Mouse (Mus musculus): Measurements from ENCODE around the gene Stard10.
A peak's percentile ranks its signal among the peaks of the same experiment; 100 is the strongest.

The Stard10 gene

GRCm38 (mm10) chr7:101306841-101307240 lies 10.0 kb upstream of the Stard10 start:
- no peak for DNase-seq

DNA sequence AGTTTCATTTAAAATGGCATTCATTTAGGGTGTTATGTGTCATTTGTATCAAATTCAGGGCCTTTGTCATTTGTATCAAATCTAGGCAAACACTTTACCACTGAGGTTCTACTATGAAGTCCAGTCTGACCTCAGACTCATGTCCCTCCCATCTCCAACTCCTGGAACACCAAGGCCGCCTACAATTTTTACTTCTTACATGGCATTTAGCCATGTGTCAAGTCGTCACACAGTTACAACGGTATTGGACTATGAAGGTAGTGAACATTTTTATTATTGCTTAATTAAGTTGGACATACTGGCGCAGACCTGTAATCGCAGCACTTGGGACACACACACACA lies 6.9 kb upstream of the Stard10 start:
- no peak for DNase-seq

GRCm38 (mm10) chr7:101310327-101311028 lies 6.4 kb upstream of the Stard10 start:
- peak; percentile 94 to 96 for DNase-seq

DNA sequence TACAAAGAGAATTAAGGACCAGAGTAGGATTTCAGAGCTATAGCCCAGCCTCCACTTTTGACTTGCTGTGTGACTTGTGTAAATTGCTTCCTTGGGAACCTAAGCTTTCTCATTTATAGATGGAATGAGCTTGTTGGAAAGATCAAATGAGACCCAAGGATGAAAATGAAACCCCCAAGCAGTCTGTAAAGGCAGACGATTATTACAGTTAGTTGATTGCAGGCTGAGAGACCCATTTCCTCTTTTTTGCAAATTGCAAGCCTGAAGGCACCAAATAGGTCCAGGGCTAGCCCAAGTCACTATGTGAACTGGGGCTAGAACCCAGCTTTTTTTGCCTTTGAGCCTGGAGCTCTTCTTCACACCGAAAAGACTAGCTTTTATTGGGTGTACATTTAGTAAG lies 5.8 kb upstream of the Stard10 start:
- no peak for DNase-seq

GRCm38 (mm10) chr7:101313033-101313432 lies 3.9 kb upstream of the Stard10 start:
- no peak for DNase-seq

DNA sequence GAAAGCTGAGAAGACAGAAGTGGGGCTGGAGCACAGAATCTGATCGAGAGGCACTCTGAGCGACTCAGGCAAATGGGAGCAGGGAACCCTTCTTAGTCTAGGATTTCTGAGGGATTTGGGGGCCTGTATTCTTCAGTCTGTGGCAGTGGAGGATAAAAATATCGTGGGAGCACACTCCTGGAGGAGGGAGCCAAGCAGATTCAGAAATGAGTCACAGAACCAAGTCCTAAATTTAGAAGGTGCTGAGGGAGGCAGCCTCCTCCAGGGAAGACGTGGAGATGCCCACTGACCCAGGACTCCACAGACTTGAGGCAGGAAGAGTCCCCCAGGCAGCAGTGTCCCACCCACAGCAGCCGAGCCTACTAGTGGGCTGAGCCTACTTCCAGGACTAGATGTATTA lies 2.5 kb upstream of the Stard10 start:
- DNase-seq, result no peak

DNA sequence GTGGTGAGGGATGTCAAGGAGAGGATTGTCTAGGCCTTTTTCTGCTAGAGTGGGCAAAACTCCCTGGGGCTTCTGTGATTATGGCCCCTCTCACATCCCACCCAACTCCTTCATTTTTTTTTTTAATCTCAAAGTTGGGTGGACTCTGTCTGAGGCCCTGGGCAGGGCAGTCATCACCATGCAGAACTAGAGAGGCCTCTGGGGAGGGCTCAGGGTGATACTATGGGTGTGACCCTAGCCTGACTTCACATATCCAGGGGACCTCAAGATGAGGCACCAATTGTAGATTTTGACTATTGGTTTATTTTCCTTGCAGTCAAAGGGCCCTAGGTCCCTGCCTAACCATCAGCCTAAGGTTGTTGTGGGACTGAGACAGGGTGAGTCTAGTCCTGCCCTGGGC lies 1.2 kb upstream of the Stard10 start:
- DNase-seq, result no peak

DNA sequence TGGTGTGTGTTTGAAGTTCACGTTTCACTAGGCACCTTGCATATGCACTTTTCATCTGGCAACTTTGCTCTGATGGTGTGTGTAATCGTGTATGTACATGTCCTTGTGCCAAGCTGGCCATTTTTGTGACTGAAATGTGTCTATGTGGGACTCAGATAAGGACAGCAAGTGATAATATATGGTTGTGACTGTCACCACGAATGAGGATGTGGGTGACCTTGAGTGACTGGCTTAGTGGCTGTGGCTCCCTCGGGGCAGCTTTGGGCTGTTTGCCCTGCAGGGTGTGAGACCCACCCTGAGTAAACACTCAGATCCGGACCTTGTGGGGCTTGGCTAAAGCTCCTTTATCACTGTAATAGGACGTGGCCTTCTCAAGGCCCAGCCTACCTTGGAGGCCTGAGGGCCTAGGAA lies 290 bp upstream of the Stard10 start:
- DNase-seq, result no peak

DNA sequence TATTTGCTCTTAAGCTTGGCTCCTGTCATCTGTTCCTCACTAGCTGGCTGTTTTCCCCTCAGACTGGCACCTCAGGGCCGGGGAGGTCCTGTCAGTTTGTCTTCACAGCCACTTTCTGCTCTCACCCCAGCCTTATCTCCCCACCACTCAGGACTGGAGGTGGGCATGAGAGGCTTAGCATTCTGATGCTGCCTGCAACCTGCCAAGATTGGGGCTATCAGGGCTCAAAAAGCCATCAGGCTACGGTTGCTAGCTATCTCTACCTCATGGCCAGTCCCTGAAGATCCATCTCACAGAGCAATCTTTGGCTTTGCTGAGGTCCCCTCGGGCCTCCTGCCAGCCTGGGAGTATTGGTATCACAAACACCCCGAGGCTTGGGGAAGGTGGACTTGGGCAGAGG lies 2.0 kb downstream of the Stard10 start:
- no peak for DNase-seq

DNA sequence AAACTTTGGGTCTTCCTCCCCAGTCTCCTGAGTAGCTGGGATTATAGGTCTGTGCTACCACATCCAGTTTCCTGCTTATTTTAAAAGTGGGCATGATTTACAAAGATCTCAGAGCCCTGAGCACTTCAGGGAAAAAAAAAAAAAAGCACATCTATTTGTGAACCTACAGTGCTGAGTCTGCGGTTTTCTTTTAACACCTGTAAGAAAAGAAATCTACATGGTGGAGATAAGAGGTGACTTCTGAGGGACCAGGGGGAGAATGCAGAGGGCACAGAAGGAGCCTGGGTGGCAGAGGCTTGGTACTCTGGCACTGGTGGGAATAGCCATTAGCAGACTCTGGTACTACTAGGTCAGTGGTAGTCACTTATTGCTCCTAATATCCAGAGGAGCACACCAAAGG lies 2.9 kb downstream of the Stard10 start:
- no peak for DNase-seq

DNA sequence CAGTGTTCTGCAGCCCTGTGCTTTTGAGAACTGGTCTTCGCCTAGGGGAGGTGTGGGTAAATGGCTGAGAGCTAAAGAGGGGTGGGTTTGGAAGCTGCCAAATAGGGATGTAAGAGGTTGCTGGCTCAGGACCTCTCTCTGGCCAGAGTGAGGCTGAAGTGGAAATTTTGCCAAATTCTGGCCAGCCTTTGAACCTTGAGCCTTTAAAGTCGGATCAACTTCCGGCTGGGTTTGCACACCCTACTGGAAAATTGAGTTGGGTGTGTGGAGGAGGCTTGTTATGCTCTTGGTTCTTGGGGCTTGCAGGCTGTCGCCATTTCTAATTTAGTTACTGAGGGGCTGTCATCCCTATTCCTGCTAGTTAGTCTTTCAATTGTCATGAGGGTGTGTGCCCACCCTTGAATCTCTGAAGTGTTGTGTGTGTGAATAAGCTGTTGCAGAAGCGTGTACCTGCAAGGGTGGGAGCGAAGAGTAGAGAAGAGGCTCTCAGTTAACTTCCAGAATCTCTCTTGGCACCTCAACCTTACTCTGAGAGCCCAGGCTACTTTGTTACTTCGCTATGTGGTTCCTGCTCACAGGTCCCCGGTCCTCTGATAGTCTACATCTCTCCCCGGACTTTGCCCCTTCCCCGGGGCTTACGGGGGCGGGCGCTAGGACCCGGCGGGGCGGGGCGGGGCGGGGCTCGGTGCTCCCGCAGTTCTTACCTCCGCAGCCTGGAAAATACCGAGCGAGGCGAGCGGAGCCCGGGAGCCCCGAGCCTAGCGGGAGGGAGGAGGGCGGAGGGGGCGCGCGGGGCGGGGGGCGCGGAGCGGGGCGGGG lies 3.7 kb downstream of the Stard10 start:
- no peak for DNase-seq

GRCm38 (mm10) chr7:101321218-101321827 lies 4.4 kb downstream of the Stard10 start:
- DNase-seq, result peak in 1 of 2 experiments; percentile 43

GRCm38 (mm10) chr7:101323141-101323594 lies 6.3 kb downstream of the Stard10 start:
- DNase-seq, result no peak

DNA sequence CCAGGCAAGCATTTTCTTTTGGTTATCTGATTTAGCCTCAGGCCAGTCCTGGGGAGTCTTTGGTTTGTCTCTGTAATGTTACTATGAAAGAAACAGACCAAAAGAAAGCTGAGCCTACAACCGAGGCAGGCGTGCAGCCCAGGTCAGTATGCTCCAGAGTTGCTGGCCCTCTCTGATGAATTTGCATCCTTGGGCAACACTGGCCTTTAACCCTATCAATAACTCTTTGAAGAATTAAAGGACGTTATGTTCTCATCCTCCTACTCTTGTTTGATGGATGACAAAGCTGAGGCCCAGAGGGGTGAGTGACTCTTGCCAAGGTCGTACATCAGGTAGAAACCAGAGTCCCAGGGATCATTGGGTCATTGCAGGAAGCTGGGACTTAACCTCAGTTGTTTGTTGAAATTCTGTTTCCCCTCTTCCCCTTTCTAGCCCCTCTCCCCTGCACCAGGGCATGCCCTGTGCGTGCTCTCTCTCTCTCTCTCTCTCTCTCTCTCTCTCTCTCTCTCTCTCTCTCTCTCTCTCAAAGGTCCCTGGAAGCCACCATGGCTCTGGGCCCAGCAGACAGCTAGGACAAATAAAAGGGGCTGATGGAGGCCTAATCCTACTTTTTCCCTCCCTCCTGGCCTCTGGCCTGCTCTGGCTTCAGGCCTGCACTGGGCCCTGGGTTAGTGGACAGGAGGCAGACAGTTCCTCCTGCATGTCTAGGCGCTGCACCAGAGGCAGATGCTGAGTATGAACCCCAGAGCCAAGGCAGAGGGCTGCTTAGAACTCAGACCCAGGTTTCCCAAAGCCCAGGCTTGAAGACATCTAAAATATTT lies 7.5 kb downstream of the Stard10 start:
- DNase-seq, result no peak

GRCm38 (mm10) chr7:101326006-101326405 lies 9.1 kb downstream of the Stard10 start:
- no peak for DNase-seq

DNA sequence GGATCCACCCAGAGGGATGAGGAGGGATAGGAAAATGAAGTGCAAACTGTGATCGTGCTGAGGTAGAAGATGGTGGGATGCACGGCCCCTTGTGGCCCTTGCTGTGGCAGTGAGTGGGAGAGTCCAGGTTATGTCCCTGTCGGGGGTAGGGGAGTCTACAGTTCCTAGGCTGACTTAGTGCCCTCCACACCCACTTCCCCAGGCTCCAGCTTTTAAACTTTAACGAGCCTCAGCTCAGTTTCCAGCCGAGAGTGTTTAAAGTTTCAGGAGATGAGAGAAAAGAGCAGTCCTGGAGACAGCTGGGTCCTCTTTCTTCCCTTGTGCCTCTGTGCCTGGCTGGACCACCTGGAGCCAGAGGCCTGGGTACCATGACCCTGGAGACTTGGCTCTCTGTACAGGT lies 10.4 kb downstream of the Stard10 start:
- DNase-seq, result no peak

GRCm38 (mm10) chr7:101327786-101328185 lies 10.9 kb downstream of the Stard10 start:
- no peak for DNase-seq

GRCm38 (mm10) chr7:101328621-101329158 lies 11.8 kb downstream of the Stard10 start:
- DNase-seq, result no peak

DNA sequence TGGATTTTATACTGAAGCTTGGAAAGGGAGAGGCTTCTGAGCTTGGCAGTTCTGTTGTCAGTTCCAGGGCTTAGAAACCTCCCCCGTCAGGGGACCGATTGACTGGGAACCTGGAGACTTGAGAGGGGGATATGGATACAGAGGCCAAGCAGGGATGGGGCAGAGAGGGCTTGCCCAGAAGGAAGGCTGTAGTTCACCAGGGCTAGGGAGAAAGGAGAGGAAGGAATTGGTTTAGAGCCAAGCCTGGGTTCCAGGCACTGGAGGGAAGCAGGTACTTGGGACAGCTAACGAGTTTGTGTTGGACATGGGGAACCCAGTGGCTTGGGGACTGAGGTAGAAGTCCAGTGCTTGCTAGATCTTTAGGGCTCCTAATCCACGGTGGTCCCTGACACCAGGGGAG lies 12.7 kb downstream of the Stard10 start:
- no peak for DNase-seq

GRCm38 (mm10) chr7:101330074-101330840 lies 13.4 kb downstream of the Stard10 start:
- no peak for DNase-seq

GRCm38 (mm10) chr7:101330841-101331173 lies 13.9 kb downstream of the Stard10 start:
- DNase-seq, result no peak
